Mouse (Mus musculus): ENCODE data around the gene Tfdp1.
"Not testable (repeated sequence)": the region's sequence is repeated elsewhere in the genome, so short reads cannot be mapped to it uniquely, and the experiment has no call there.

Gene Tfdp1

GRCm38 (mm10) chr8:13338255-13338860 lies at the start of gene Tfdp1:
Gene Tfdp1 (plus strand): TSS chr8:13338751.
- peak; percentile 83 for DNase-seq (ENCODE audit: low spot score)

DNA sequence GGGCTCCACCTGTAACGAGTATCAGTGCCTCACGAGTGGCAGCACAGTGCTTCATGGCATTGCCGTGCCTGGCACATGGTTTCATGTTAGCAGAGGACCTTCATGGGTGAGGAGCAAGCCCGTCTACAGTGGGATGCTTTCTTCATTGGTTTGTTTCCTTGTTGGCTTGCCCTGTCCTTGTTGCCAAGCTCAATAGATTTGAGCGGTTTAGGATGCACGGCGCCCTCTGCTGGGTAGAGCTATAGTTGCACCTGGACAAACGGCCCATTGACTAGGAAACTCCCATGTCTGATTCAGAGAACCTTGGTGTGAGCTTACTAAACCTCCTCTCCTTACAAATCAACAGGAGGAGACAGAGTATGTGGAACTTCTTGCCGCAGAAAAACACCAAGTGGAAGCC lies 46.2 kb upstream of the Tfdp1 start:
- DNase-seq (ENCODE audit: low spot score): peak; percentile 73

DNA sequence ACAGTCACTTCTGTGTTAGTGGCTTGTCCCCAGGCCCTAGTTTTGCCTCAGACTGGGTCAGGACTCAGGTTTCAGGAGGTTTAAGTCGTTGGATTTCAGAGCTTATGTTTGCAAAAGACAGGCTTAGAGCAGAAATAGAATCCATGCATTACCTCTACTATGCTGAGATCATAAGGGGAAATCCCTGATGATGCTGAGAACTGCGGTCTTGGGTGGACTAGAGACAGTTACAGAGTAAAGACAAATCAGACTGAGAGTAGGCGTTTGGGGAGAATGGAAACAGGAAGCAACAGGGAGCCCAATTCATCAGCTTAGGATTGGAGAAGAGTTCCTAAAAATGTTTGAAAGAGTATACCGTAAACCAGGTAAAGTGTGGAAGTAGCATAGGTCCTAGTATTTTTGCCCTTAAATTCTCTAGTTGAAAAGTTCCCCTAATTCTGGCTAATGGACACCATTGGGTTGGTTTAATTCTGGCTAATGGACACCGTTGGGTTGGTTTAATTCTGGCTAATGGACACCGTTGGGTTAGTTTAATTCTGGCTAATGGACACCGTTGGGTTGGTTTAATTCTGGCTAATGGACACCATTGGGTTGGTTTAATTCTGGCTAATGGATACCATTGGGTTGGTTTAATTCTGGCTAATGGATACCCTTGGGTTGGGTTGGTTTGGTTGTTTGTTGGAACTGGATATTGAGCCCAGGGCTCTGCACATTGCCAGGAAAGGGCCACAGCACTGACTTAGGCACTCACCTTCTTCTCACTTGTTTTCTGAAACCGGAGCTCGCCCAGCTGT lies 44.7 kb upstream of the Tfdp1 start:
- no peak for DNase-seq (ENCODE audit: low spot score)

DNA sequence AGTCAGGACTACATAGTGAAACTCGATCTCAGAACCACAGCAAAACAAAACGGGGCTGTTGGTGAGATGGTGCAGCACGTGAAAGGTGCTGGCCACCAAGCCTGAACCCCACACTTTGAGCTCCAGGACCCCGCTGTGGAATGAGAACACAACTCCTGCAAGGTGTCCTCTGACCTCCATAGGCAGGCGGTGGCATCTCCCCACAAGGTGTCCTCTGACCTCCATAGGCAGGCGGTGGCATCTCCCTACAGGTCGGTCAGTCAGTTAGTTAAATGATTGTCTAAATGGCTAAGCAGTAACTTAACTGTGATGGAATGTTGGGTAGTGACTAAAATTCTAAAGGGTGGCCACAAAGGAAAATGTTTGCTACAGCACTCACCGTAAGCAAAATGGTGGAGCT lies 39.0 kb upstream of the Tfdp1 start:
- DNase-seq (ENCODE audit: low spot score): no peak

DNA sequence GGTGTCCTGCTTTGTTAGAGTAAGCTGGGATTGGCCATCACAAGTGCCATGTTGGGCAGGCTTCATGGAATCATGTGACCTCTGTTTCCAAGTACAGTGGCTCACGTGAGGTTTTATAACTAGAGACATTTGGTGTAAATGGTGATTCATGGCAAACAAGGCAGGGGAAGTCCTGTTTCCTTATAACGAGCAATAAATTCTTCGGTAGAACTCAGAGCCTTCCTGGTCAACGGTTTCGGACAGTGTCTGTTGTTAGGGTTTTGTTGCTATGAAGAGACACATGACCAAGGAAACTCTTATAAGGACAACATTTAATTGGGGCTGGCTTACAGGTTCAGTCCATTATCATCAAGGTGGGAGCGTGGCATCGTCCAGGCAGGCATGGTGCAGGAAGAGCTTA lies 37.5 kb upstream of the Tfdp1 start:
- DNase-seq (ENCODE audit: low spot score): no peak

DNA sequence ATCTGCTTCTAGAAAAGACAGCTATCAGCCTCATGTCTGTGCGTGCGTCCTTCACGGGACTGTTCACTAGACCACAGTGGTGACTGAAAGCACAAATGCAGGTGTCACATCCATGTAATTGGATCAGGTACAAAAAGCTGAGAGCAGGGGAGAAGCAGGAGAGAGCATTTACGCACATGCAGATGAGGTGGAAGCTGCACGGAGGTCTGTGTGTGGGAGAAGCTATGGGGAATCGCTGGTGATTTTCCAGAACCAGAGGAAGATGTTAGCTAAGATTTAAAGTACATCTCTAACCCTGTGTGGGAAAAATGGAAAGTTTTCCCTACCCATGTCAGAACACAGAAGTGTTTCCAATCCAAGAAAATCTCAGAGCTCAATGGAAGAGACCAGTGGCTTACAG lies 33.1 kb upstream of the Tfdp1 start:
- no peak for DNase-seq (ENCODE audit: low spot score)

DNA sequence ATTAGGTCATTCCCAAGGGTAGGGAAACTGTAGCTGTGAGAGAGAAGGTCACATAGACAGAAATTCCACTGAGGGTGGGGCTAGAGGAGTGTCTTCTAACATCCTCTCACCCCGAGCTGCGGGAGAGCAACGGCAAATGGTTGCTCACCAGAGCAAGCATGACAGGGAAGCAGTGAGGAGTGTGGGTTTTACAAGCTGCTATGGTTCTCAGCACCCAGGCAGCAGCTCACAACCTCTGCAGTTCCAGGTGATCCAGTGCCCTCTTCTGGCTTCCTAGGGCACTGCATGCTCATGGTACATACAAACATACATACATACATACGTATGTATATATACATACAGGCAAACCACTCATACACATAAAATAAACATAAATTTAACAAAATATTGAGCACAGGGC lies 32.7 kb upstream of the Tfdp1 start:
- DNase-seq (ENCODE audit: low spot score): no peak

DNA sequence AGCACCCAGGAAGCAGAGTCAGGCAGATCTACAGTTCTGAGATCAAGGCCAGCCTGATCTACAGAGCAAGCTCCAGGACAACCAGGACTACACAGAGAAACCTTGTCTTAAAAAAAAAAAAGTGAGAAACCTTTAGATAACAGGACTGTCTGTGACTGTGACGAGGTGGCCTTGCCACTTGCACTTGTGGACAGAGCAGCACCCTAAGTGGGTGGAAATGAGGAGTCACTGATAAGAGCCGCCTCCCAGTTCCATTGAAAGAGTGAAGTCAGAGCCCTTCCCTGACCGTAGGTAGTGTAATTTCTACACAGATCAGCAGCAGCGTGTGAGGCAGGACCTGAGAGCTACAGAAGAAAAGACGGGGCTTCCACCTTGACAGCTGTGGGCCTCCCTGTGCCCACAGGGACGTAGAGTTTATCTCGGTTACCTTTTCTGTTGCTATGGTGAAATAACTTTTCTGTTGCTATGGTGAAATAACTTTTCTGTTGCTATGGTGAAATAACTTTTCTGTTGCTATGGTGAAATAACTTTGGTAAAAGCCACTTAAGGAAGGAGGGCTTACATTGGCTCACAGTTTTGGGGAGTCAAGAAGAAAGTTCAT lies 32.1 kb upstream of the Tfdp1 start:
- DNase-seq (ENCODE audit: low spot score): no peak

GRCm38 (mm10) chr8:13306916-13307315 lies 31.6 kb upstream of the Tfdp1 start:
- no peak for DNase-seq (ENCODE audit: low spot score)

DNA sequence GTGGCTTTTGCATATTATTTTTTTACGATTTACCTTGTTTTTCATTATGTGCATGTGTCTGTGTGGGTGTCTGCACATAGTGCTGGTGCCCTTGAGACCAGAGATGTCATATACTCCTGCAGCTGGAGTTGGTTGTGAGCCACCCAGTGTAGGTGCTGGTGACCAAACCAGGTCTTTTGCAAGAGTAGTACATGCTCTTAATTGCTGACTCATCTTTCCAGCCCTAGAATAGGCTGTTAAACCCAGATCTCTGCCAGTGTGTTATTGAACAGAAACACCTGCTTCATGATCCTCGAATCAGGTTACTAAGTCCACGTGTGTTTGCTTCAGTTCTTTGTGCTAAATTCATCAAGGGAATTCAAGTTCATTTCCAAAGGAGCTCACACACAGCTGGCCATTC lies 23.6 kb upstream of the Tfdp1 start:
- no peak for DNase-seq (ENCODE audit: low spot score)

- DNase-seq (ENCODE audit: low spot score): no peak
Measured at GRCm38 (mm10) chr8:13316671-13317070, 21.9 kb upstream of the Tfdp1 start.

GRCm38 (mm10) chr8:13326598-13326997 lies 12.0 kb upstream of the Tfdp1 start:
- DNase-seq (ENCODE audit: low spot score): no peak

DNA sequence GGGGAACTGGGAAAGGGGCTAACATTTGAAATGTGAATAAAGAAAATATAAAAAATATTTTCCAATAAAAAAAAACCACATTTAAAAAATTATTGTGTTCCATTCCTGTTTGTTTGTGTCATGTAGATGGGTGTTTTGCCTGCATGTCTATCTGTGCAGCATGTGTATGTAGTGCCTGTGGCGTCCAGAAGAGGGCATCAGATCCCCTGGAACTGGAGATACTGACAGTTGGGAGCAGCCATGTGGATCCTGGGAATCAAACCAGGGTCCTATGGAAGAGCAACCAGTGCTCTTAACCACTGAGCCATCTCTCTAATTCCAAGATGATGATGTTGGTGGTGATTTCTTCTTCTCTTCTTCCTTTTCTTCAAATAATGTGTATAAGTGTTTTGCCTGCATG lies 3.9 kb upstream of the Tfdp1 start:
- DNase-seq (ENCODE audit: low spot score): no peak

GRCm38 (mm10) chr8:13337245-13337644 lies 1.3 kb upstream of the Tfdp1 start:
- DNase-seq (ENCODE audit: low spot score): not testable (repeated sequence)

GRCm38 (mm10) chr8:13337678-13338077 lies 873 bp upstream of the Tfdp1 start:
- no peak for DNase-seq (ENCODE audit: low spot score)

GRCm38 (mm10) chr8:13338901-13339645 lies 522 bp downstream of the Tfdp1 start:
- DNase-seq (ENCODE audit: low spot score): peak; percentile 39

GRCm38 (mm10) chr8:13339646-13339990 lies 1.1 kb downstream of the Tfdp1 start:
- no peak for DNase-seq (ENCODE audit: low spot score)

DNA sequence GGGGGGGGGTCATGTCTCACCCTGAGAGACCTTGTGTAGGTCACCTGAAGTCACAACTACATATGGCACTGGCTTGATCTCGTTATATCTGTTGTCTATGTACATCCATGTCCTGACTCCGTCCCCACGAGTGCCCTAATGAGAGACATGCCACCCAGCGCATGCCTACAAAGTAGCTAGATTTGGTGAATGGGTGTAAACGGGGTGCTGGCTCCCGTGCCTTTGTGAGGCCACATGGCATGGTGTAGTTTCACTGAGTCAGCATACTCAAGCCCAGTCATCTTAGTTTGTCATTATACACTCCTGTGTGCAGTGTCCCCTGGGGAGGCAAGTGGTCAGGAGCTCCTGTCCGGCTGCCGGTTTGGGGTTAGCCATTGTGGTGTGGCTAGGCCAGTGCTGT lies 2.1 kb downstream of the Tfdp1 start:
- no peak for DNase-seq (ENCODE audit: low spot score)

DNA sequence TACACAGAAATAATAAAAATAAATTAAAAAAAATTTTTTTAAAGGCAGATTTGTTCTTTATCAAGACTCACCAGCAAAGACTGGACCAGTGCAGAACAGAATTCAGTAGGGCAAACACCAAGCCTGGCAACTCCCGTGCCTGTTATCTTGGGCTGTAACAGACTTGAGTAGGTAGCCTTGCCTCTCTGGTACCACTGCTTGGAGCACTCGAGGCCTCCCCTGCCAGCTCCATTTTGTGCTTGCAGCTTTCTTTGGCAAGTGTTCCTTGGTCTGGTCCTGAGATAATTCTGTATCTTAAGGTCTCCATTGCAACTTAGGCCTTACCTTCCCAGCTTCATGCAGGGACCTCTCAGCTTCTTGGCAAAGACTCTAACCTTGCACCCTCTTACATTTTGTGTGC lies 3.8 kb downstream of the Tfdp1 start:
- no peak for DNase-seq (ENCODE audit: low spot score)

- no peak for DNase-seq (ENCODE audit: low spot score)
Measured at GRCm38 (mm10) chr8:13343134-13343533, 4.6 kb downstream of the Tfdp1 start.

- no peak for DNase-seq (ENCODE audit: low spot score)
Measured at GRCm38 (mm10) chr8:13350052-13350451, 11.5 kb downstream of the Tfdp1 start.

GRCm38 (mm10) chr8:13351593-13351992 lies 13.0 kb downstream of the Tfdp1 start:
- no peak for DNase-seq (ENCODE audit: low spot score)

DNA sequence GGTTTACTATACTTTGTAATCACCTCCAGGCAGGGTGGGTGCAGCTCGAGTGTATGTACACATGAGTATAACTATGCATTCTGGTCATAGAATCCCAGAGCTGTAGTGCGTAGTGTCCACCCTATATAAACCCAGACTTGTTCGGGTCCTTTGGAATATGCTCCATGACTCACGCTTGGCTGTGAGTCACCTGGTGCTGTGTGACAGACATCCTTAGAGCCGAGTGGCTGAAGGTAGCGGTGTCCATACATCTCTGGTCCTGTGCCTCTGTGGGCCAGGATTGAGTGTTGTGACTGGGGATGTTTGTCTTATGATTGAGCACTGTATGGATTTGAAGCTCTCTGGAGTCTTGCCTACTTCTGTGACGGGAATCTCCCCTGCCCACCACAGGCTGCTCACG lies 14.1 kb downstream of the Tfdp1 start:
- no peak for DNase-seq (ENCODE audit: low spot score)

Measured in urinary bladder, postnatal 25 days (tissue).